Mouse (Mus musculus): Measurements from ENCODE around the gene Khsrp. TPM values are rescaled to one million over a fixed set of nuclear protein-coding genes. Genes with fewer than 3 reads are reported as not detected.

Khsrp gene
- polyA plus RNA-seq, 1 experiment from 2014 or later: 47.7 TPM

DNA sequence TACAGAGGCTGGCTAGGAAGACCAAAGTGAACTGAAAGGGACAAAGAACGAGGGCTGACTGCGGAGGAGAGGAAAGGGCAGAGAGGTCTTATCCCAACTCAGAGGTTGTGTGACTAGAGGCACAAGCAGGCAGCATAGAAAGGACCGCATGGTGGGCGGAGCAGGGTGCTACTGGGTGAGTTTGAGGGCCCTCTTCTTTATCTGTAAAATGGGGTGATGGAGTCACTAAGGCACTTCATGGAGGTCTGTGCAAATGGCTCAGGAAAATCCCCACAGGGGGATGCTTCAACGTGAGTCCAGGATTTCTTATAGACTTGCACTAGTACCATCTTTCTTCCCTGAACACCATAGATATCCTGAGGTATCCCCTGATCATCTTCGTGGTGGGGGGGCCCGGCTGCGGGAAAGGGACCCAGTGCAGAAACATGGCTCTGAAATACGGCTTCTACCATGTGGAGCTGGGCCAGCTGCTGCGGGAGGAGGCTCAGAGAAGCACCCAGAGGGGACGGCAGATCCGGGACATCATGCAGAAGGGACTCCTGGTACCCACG is 19.0 kb downstream of the Khsrp start:
- H3K9me3 ChIP-seq: no peaks in the 10 kb centered on the region
- H3K27me3 ChIP-seq (ENCODE audit: poor library complexity, severe bottlenecking): no peaks in the 10 kb centered on the region
- peak overlapping the region; percentile 88 for H3K4me3 ChIP-seq
- WGBS: 75% methylated on average over 13 of the region's 13 CpGs
- peak overlapping the region; percentile 96 for H3K27ac ChIP-seq
- DNase-seq (ENCODE audit: extremely low spot score, low spot score): no peak
- peaks cover 22% of the 10 kb centered on the region for H3K36me3 ChIP-seq (replicated peaks)
- peaks cover 25% of the 10 kb centered on the region for H3K4me1 ChIP-seq

- WGBS: under 1% methylated on average over 51 of the region's 51 CpGs
- H3K27ac ChIP-seq: peak within 1 kb of the TSS; percentile 96
- DNase-seq (ENCODE audit: extremely low spot score, low spot score): peak; percentile 99
- H3K9me3 ChIP-seq: no peaks in the 10 kb centered on the region
- H3K4me3 ChIP-seq: peak within 1 kb of the TSS; percentile 88
- H3K4me1 ChIP-seq: peaks cover 25% of the 10 kb centered on the region
- H3K36me3 ChIP-seq (replicated peaks): peaks cover 30% of the 10 kb centered on the region
- no peaks in the 10 kb centered on the region for H3K27me3 ChIP-seq (ENCODE audit: poor library complexity, severe bottlenecking)
Observed at GRCm38 (mm10) chr17:57011236-57012141, 19.8 kb downstream of the Khsrp start, which contains the start of the genes Gtf2f1 and Gm17949. Gene Gtf2f1 (minus strand): TSS chr17:57011288. Gene Gm17949 (plus strand): TSS chr17:57011469.

- Histone ChIP-seq H3K4me1 (peaks cover 25% of the 10 kb centered on the region), H3K9me3 (no peaks in the 10 kb centered on the region), H3K27ac (peak overlapping the region; percentile 96), H3K4me3 (peak overlapping the region; percentile 88), H3K36me3 (replicated peaks) (peaks cover 36% of the 10 kb centered on the region), H3K27me3 (ENCODE audit: poor library complexity, severe bottlenecking) (no peaks in the 10 kb centered on the region)
- DNase-seq (ENCODE audit: extremely low spot score, low spot score): no peak
- WGBS: 1% methylated on average over 19 of the region's 19 CpGs
Observed at GRCm38 (mm10) chr17:57010911-57011235, 20.4 kb downstream of the Khsrp start.

GRCm38 (mm10) chr17:57007137-57007905 is 24.0 kb downstream of the Khsrp start:
- Histone ChIP-seq H3K27me3 (ENCODE audit: poor library complexity, severe bottlenecking) (no peaks in the 10 kb centered on the region), H3K27ac (no peak overlapping the region), H3K36me3 (replicated peaks) (peaks cover 72% of the 10 kb centered on the region), H3K4me1 (peaks cover 21% of the 10 kb centered on the region), H3K9me3 (no peaks in the 10 kb centered on the region), H3K4me3 (no peak overlapping the region)
- no peak for DNase-seq (ENCODE audit: extremely low spot score, low spot score)
- 91% methylated on average over 13 of the region's 13 CpGs for WGBS

- Histone ChIP-seq H3K36me3 (replicated peaks) (peaks cover 97% of the 10 kb centered on the region), H3K9me3 (no peaks in the 10 kb centered on the region), H3K27me3 (ENCODE audit: poor library complexity, severe bottlenecking) (no peaks in the 10 kb centered on the region), H3K4me3 (no peak overlapping the region), H3K4me1 (no peaks in the 10 kb centered on the region), H3K27ac (no peak overlapping the region)
- 93% methylated on average over 7 of the region's 7 CpGs for WGBS
- no peak for DNase-seq (ENCODE audit: extremely low spot score, low spot score)
Observed at GRCm38 (mm10) chr17:57003994-57004393, 27.3 kb downstream of the Khsrp start.

DNA sequence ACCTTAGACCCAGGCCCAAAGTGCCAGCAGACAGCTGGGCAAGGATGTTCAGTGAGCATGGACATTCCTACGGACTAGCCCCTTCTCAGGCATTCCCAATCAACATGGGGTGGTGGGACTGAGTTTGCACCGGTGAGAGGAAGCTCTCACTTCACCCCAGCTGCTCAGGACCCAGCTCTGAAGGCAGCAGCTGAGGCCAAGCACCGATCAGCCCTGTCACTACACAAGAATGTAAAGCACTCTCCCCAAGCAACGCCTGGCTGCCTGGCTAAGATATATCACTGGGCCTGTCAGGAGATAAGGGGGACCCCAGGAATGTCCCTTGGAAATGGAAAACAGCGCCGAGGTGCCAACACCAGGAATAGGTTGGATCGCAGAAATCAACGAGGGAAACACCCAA is 30.1 kb downstream of the Khsrp start:
- peaks cover 80% of the 10 kb centered on the region for H3K36me3 ChIP-seq (replicated peaks)
- DNase-seq (ENCODE audit: extremely low spot score, low spot score): no peak
- H3K4me1 ChIP-seq: peaks cover 19% of the 10 kb centered on the region
- 82% methylated on average over 8 of the region's 8 CpGs for WGBS
- no peaks in the 10 kb centered on the region for H3K27me3 ChIP-seq (ENCODE audit: poor library complexity, severe bottlenecking)
- no peak overlapping the region for H3K27ac ChIP-seq
- no peaks in the 10 kb centered on the region for H3K9me3 ChIP-seq
- H3K4me3 ChIP-seq: no peak overlapping the region

- no peak for DNase-seq (ENCODE audit: extremely low spot score, low spot score)
- Histone ChIP-seq H3K27me3 (ENCODE audit: poor library complexity, severe bottlenecking) (no peaks in the 10 kb centered on the region), H3K4me3 (no peak within 1 kb of the TSS), H3K9me3 (no peaks in the 10 kb centered on the region), H3K4me1 (peaks cover 19% of the 10 kb centered on the region), H3K36me3 (replicated peaks) (peaks cover 80% of the 10 kb centered on the region), H3K27ac (no peak within 1 kb of the TSS)
- 89% methylated on average over 9 of the region's 9 CpGs for WGBS
Observed at GRCm38 (mm10) chr17:56999968-57000609, 31.2 kb downstream of the Khsrp start, which contains the start of gene Pspn. Gene Pspn (minus strand): TSS chr17:57000018.

DNA sequence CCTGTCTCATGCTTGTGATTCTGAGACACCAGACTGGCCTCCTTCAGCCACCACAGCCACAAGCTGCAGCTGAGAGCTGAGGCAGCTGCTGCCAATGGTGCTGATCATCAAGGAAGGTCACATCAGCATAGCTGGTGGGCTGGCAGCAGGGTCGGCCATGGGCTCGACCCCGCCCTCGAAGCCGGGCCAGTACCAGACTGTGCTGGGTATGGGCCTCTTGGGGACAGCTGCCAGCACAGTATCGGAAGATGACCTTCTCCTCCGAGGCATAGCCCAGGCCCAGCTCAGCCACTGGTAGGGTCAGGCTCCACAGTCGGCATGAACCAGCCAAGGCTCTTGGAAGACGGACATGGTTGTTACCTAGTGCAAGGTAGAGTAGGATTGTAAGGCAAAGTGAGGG is 31.9 kb downstream of the Khsrp start:
- Histone ChIP-seq H3K4me1 (peaks cover 19% of the 10 kb centered on the region), H3K27me3 (ENCODE audit: poor library complexity, severe bottlenecking) (no peaks in the 10 kb centered on the region), H3K27ac (no peak overlapping the region), H3K4me3 (no peak overlapping the region), H3K36me3 (replicated peaks) (peaks cover 80% of the 10 kb centered on the region), H3K9me3 (no peaks in the 10 kb centered on the region)
- no peak for DNase-seq (ENCODE audit: extremely low spot score, low spot score)
- WGBS: 91% methylated on average over 9 of the region's 9 CpGs

- H3K9me3 ChIP-seq: no peaks in the 10 kb centered on the region
- DNase-seq (ENCODE audit: extremely low spot score, low spot score): peak; percentile 97
- peaks cover 81% of the 10 kb centered on the region for H3K36me3 ChIP-seq (replicated peaks)
- H3K4me1 ChIP-seq: peaks cover 19% of the 10 kb centered on the region
- WGBS: under 1% methylated on average over 38 of the region's 38 CpGs
- H3K4me3 ChIP-seq: peak within 1 kb of the TSS; percentile 85
- peak within 1 kb of the TSS; percentile 87 for H3K27ac ChIP-seq
- H3K27me3 ChIP-seq (ENCODE audit: poor library complexity, severe bottlenecking): no peaks in the 10 kb centered on the region
Observed at GRCm38 (mm10) chr17:56997029-56997667, 34.2 kb downstream of the Khsrp start, which contains the start of gene Alkbh7. Gene Alkbh7 (plus strand): TSS chr17:56997339.

GRCm38 (mm10) chr17:56996506-56996905 is 34.8 kb downstream of the Khsrp start:
- H3K4me1 ChIP-seq: peaks cover 19% of the 10 kb centered on the region
- H3K9me3 ChIP-seq: no peaks in the 10 kb centered on the region
- H3K4me3 ChIP-seq: peak overlapping the region; percentile 85
- no peak for DNase-seq (ENCODE audit: extremely low spot score, low spot score)
- no peak overlapping the region for H3K27ac ChIP-seq
- 74% methylated on average over 2 of the region's 2 CpGs for WGBS
- no peaks in the 10 kb centered on the region for H3K27me3 ChIP-seq (ENCODE audit: poor library complexity, severe bottlenecking)
- peaks cover 83% of the 10 kb centered on the region for H3K36me3 ChIP-seq (replicated peaks)

- no peak for DNase-seq (ENCODE audit: extremely low spot score, low spot score)
Observed at GRCm38 (mm10) chr17:56995046-56995445, 36.3 kb downstream of the Khsrp start.

DNA sequence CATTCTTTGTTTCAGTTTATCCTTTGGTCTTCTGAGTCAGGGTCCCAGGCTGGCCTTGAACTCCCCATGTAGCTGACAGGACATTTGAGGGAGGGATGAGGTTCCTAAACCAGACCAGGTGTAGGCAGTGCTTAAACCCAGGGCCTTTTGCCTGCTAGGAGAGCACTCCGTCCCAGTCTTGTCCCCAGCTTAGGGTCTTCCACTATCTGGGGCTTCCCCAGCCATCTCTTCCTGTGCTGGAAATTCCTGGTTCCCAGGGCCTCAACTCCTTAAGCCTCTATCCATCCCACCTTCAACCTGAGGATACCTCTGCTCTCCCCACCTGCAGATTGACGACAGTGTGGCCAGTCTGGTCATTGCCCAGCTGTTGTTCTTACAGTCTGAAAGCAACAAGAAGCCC is 40.4 kb downstream of the Khsrp start:
- Histone ChIP-seq H3K27ac (peak overlapping the region; percentile 92), H3K4me1 (peaks cover 10% of the 10 kb centered on the region), H3K36me3 (replicated peaks) (peaks cover 50% of the 10 kb centered on the region), H3K9me3 (no peaks in the 10 kb centered on the region), H3K4me3 (peak overlapping the region; percentile 85), H3K27me3 (ENCODE audit: poor library complexity, severe bottlenecking) (no peaks in the 10 kb centered on the region)
- DNase-seq (ENCODE audit: extremely low spot score, low spot score): no peak
- 88% methylated on average over 2 of the region's 2 CpGs for WGBS

More at GRCm38 (mm10) chr17:56995046-56995445, 36.3 kb downstream of the Khsrp start:
- H3K27ac ChIP-seq: no peak overlapping the region
- no peaks in the 10 kb centered on the region for H3K9me3 ChIP-seq
- no peaks in the 10 kb centered on the region for H3K27me3 ChIP-seq (ENCODE audit: poor library complexity, severe bottlenecking)
- peaks cover 74% of the 10 kb centered on the region for H3K36me3 ChIP-seq (replicated peaks)
- 93% methylated on average over 8 of the region's 8 CpGs for WGBS
- H3K4me3 ChIP-seq: no peak overlapping the region
- peaks cover 27% of the 10 kb centered on the region for H3K4me1 ChIP-seq

Data from forebrain, embryonic 10.5 days (tissue).